Mouse (Mus musculus): ENCODE results near the gene Osgepl1. TPM values are rescaled to one million over a fixed set of nuclear protein-coding genes. Genes with fewer than 3 reads are reported as not detected.

The Osgepl1 gene
- 1 to 10 TPM; 4.4 to 5.6 TPM for total RNA-seq (2023)

DNA sequence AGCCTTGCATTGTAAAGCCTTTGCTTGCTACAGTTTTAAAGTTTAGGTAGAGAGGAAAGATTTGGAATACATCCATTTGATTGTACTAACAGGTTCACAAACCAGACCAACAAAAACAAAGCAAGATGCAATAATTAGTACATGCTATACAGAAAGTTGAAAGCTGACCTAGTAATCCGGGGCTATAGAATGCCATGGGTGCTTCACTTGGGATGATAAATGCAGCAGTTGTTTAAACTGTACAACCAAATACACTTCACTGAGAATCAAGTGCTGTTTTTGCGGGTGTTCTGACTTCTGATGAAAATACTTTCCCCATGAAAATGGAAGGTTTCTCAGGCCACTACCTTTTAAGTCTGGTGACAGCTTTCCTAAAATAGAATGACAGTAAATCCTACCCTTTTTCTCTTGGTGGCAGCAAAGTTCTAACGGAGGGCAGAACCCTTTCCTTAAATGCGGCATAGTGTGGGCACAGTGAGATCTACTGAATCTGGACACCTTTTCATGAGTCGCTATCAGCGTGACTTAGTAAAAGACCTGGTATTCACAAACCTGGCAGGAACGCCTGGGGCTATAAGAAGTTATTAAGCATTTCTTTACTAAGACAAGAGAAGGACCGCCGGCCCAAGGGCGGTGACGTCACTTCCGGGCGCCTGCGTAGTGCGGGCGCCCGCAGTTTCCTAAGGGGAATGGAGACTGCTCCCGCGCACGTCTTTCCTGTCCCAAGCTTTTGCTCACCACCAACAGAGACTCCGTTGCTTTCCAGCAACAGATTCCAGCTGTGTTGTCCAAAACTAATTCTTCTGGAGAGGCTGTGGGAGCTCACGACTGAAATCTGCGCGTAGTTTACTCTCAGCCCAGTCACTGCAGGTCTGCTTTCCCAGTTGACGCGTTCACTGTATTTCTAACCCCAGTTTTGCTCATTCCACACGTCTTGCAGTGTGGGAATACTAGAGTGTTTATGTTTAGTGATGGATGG, at the start of gene Osgepl1:
TSS of gene Osgepl1 (plus strand) at position 636 of the 979 bp plus-strand sequence.

DNA sequence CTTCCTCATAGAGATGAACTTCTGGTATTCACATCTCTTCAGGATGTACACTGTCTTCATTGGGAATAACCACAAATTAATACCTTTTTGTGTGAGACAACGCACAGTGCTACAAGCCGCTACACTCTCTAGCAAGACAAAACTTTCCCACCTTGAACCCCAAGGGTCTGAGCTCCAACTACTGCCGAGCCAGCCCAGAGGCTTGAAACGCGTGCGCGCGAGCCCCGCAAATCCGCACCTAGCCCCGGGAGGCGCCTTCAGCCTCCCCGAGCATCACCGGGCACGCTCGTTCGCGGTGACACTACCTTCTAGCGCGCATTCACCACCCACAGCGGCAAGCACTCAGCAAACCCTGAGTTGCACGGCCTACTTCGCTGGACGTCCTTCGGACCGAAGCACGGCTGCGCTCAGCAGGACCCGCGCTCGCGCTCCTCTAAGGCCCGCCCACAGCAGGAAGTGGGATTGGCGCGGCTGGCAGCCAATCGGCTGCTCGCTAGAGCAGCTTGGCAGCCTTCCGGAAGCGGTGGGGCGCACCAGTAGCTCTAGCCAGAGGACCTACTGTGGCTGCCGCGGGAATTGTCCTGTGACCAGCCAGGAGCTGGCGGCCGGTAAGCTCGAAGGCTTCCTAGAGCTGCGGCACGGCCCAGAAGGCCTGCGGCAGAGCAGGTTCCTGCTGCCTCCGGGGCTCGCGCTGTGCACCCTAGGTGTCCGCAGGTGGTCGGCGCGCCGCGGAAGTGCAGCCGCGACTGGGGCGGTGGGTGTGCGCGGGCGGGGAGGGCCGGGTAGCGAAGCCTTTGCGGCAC, 16.6 kb upstream of the Osgepl1 start, which contains the start of the genes Pms1, Ormdl1 and Gm28778:
TSS of gene Pms1 (minus strand) at position 438 of the 803 bp plus-strand sequence.
TSS of gene Ormdl1 (plus strand) at position 515 of the 803 bp plus-strand sequence.
TSS of gene Gm28778 (plus strand) at position 531 of the 803 bp plus-strand sequence.

DNA sequence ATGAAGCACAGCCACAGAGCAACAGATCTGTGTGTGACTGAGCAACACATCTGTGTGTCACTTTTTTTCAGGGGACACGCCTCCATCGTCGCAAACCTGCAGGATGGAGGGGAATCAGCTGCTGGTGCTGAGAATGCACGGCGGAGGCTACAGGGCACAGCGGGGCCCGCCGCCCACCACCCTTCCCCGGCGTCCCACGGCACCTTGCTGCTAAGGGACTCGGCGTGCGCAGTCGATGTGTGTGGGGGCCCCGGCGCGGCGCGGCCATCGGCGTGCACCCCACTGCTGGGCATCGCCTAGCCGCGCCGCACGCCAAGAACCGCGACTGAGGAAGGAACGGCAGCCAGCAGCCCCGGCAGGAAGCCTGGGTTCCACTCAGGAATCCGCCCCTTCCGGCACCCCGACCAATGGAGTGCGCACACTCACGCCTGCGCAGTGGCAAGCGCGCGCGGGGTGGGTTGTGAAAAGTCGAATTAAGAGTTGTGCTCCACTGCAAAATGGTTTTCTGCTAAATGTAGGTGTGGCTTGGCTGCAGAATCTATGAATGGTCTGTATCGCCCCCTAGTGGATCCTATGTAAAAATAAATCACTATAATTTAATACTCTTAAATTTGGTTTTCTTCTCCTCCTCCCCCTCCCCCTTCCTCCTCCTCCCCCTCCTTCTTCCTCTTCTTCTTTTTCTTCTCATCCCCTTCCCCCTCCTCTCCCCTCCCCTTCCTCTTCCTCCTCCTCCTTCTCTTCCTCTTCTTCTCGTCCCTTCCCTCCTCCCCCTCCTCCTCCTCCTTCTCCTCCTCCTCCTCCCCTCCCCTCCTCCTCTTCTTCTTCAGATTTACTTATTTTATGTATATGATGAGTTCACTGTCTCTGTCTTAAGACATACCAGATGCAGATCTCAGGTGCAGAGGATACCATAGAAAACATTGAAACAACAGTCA, 39.2 kb downstream of the Osgepl1 start, which contains the start of the genes Asdurf, Gm28551 and Asnsd1:
TSS of gene Asdurf (minus strand) at position 293 of the 935 bp plus-strand sequence.
TSS of gene Gm28551 (minus strand) at position 341 of the 935 bp plus-strand sequence.
TSS of gene Asnsd1 (minus strand) at position 426 of the 935 bp plus-strand sequence.

Other genes with a start within 250 kb of the Osgepl1 start
- gene 1700019A02Rik, start 126.0 kb upstream of the Osgepl1 start, total RNA-seq (2023) = not detected
- 1 to 10 TPM; 3.5 to 4.2 TPM for gene Pms1, start 16.6 kb upstream of the Osgepl1 start, total RNA-seq (2023)
- 10 to 100 TPM; 10.9 to 12.6 TPM for gene Ormdl1, start 16.5 kb upstream of the Osgepl1 start, total RNA-seq (2023)
- gene Gm28778, start 16.5 kb upstream of the Osgepl1 start, total RNA-seq (2023) = 1 to 10 TPM in 1 of 2 experiments, not detected in 1; 1.5 TPM
- gene Asdurf, start 39.0 kb downstream of the Osgepl1 start, total RNA-seq (2023) = 10 to 100 TPM in 1 of 2 experiments, not detected in 1; 26.8 TPM
- gene Gm28551, start 39.0 kb downstream of the Osgepl1 start, total RNA-seq (2023) = not detected
- gene Asnsd1, start 39.1 kb downstream of the Osgepl1 start, total RNA-seq (2023) = 10 to 100 TPM; 42.1 to 46.5 TPM

Measured in neutrophil, adult 59 days (primary cell).